Mouse (Mus musculus) thymus, adult 18-20 months (tissue): ENCODE data around the gene Slc44a1.

Experiments
- DNase-seq, 2 experiments: peaks; one replicate each; pipeline ENCODE4 v3.0.0; 2022; ENCODE audit warnings: mixed read lengths in 2 of 2

Gene Slc44a1

DNA sequence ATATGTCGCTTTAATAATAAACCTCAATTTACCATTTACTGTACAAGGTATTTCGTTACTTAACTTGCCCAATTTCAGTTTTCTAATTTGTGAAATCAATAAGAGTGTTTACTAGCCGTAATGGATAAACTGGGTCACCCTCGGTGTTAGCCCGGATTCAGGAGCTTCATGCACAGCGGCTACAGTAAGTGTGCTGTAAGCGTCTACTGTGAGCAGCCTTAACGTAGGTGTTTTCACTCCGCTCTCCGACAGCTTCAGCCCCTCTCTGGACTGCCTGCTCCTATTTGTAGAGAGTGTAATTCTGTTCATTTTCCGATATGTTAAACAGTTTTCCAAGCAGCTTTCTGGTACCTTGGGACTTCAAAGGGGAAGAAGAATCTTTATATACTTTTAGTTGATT lies 99.7 kb downstream of the Slc44a1 start:
- DNase-seq = no peak

DNA sequence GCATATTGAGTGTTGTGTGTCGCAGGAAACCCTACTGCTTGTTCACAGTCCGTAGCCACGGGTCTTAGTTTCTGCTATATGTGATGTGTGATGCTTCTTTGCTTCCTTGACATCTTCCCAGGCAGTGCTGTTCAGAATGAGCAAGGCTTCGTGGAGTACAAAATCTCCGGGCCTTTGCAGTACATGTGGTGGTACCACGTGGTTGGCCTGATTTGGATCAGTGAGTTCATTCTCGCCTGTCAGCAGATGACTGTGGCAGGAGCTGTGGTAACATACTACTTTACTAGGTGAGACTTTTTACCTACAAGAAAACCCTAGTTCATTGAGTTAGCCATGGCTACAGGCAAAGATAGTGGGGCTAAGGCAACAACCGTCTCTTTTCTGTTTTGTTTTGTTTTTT lies 103.2 kb downstream of the Slc44a1 start:
- DNase-seq = no peak

DNA sequence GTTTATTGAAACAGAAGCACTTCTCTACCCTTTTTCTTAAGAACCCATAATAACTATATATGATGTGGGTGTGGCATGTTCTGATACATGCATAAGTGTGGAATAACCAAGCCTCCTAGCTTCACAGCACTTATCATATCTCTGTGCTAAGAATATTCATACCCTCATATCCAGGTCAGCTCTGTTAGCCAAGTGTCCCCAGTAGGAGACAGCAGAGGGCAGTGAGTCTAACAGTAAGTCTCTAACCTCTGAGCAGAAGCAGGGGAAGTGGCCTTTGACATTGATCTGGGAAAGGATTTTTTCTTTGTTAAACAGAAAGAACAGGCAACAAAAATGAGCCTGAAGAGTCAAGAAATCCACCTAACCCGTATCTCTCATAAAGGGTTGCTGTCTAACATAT lies 104.7 kb downstream of the Slc44a1 start:
- no peak for DNase-seq

DNA sequence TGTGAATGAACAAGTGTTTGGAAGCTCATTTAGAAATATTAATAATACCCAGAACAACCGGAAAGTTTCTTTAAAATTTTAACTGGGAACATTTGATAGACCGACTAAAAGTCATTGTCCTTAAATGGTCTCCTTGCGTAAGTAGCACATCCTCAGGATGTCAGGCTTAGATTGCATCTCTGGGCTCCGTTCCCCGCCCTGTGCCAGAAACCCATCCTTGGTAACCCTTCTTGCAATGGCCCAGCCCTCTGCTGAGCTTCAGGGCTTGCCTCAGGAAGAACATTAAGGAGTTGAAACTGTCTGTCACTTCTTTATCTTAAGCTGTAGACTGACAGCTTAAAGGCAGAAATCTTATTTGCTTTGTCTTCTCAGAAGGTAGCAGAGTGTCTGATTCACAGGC lies 107.2 kb downstream of the Slc44a1 start:
- DNase-seq = no peak

DNA sequence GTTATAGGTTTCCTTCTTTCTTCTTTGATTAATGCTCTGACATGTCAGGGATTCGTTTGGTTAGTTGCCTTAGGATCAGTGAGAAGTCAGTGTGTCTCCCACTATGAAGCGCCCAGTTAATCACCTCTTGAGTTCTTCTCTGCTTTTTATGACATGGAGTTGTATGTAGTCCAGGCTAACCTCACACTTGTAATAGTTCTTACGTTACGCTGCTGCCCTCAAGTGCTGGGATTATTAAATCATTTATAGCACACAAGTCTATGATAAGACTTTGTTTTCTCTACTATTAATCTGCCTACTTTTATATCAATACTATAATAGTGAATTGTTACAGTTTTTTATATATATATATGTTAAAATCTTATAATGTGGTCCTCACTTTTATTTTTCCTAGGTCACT lies 109.2 kb downstream of the Slc44a1 start:
- no peak for DNase-seq

DNA sequence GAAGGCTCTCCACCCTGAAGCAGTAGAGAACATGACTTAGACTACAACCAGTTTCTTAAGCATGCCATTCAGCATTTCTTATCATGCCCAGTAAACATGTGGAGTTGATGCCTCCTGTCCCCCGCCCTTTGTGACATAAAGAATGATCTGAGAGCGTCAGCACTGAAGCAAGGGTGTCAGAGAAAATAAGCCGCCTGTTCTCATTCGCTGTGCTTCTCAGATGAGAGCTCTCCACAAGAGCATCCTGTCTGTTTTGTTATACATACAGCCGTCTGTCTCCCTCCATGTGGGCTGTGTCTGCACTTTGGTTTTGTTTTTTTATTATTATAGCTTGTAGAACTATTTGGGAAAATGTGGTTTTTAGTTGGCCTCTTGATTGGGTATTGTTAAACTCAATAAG lies 124.4 kb downstream of the Slc44a1 start:
- DNase-seq = no peak

DNA sequence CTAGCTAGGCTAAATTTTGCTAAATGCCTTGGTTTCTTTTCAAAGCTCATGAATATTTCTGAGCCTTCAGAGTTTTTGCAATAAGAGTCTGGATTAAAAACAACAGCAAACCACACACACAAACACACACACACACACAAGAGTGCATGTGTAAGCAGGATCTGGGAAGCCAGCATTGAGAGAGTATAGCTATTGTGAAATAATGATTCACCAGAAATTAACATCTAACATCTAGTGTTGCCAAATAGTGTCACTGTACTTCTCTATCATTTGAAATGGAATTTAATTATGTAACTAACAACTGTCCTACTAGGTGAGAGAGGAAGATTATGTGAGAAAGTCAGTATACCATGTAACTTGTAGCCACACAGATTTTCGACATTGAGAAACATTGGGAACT lies 126.9 kb downstream of the Slc44a1 start:
- no peak for DNase-seq

DNA sequence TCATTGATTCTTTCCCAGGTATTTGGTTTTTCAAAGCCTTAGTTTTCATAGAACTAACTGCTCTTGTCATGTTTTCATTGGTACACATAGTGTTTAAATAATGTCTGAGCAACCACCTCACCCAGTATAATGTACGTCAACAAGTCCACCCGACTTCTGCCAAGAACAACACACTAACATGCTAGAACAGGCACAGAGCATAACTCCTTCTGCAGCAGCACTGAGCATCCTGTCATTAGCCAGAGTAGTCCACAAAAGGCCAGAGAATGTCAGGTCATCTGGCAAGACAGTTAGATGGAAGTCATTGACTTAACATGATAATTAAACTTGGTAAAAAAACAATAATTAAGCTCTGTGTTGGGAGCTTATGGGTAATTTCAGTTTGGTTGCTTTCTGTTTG lies 135.3 kb downstream of the Slc44a1 start:
- no peak for DNase-seq

DNA sequence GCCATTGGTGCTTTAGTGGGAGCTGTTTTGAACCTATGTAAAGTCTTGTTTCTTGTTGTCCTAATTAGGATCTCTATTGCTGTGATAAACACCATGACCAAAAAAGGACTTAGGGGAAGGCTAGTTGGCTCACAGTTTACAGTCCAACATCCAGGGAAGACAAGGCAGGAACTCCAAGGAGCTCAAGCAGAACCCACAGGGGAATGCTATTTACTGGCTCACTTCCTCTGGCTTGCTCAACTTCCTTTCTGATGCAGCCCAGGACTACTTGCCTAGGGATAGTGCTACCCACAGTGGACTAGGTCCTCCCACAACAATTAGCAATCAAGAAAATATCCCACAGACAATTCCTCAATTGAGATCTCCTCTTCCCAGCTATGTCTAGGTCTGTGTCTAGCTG lies 147.5 kb downstream of the Slc44a1 start:
- DNase-seq = no peak

DNA sequence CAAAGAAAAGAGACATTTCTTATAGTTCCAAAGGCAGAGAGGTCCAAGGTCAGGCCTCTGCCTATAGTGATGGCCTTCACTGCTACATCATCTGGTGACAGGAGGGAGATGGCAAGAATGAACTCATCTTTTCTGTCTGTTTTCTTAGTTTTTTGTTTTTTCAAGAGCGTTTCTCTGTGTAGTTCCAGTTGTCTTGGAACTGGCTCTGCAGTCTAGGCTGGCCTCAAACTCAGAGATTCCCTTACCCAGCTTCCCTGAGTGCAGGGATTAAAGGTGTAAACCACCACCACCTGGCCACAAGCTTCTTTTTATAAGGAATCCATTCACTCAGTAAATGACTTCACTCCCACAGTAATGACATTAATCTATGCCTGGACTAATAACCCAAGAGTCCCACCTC lies 148.7 kb downstream of the Slc44a1 start:
- DNase-seq = no peak

DNA sequence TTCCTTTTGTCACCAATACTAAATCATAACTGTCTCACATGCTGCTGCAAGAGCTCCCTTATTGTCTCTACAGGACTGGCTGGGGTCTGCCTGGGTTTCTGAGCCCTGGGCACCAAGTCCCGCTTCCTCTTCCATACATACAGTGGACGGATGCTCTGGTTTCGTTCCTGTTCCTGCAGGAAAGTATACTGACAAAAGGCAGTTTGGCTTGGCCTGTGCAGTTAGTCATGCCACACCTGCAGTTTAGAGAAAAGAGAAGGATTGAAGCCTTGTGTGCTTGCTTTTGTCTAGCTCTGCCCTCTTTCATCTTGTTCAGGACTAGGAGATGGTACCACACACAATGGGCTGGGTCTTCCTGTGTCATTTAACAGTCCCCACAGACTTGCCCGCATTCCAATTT lies 149.3 kb downstream of the Slc44a1 start:
- DNase-seq = no peak

DNA sequence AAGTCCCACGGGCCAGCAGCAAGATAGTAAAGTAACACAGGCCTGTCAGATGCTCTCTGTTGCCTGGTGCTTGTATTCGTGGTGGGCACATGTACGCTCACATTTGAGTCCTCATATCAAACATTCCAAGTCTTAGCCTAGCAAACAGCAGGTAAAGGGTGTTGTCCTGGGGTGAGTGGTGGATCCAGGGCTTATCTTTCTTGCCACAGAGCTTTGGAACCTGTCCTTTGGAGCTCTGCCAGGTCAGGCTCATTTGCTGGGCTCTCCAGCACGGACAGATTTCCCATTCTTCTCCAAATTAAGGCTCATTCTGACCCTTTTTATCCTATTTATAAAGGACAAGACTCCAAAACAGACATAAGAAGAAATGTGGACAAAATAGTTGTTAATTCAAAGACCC lies 149.9 kb downstream of the Slc44a1 start:
- DNase-seq = no peak

DNA sequence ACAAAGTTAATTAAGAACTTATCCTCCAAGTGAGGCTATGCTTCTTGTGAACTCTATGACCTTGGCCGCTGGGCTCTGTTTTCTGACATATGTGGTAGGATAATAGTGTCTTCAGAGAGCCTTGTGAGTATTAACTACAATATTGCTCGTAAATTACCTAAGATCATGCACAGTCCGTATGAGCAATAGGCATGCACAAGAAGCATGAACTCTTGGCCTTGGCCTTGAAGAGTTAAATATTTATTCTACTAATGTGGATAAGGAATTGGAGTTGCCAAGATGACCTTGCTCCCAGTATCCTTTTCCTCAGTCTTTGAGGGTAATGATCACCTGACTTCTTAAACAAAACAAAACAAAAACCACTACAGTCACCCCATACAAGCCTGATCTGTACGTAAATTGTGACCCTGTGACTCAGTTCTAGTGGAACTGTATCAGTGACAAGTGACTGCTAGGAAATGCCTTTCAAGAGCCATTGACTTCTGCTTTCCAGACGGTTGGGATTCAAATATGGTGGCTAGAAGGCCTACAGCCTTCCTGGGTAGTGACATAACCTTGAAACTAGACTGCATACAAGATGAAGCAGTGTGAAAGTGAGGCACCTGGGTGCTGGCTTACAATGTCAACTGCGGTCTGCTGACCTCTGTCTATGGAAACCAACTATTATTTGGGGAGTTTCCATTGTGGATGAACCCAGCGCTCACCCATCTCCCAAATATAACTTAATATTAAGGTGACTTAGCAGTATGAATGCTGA lies 150.7 kb downstream of the Slc44a1 start:
- DNase-seq = no peak

DNA sequence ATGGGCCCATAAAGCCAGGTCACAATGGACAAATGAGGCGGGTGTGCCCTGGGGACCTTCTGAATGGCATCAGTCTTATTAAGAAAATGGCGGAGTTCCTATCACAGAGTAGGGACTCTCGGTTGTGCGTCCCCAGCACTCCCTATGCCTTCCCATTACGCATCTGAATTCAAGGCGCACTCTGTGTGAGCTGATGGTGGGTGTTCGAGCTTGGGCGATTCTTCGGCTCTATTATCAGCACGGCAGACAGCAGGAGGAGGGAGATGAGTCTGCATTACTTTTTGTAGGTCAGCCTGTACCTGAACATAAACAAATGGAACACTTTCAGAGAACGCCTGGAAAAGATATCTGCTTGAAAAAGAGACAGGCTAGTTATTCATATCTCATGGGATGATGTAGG lies 151.3 kb downstream of the Slc44a1 start:
- DNase-seq = no peak

DNA sequence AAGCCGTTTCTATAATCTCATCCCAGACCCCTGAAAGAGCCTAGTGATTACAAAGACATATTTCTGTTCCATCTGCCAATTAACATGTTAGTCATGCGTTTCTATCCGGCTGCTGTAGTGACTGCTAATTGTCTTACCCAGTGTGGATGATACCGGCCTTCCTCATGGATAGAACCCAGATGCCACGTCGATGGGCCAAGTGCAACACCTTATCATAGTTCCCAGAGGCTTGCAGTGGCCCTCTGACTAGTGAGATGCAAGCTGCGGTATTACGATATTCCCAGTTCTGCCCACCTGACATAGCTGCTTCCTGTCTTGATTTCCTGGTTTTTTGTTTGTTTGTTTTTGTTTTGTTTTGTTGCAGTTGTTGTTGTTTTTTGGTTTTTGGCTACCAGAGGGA lies 151.7 kb downstream of the Slc44a1 start:
- DNase-seq = no peak

DNA sequence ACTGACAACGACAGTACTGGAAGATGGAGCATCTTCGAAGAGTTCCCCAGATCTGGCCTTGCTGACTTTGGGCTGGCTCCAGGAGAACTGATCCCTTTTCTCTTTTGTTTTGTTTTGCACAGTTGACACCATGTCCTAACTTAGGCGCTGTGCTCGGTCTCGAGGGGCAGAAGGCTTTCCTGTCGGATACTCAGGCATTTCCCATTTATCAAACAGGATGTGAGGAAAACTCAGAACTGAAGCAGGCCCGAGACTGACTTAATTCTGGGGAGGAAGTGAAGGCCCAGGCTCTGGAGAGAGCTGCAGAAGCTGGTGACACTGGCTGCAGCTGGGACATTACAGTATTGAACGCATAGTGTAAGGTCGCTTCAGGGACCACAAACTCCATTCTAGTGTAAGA lies 152.2 kb downstream of the Slc44a1 start:
- DNase-seq = no peak

DNA sequence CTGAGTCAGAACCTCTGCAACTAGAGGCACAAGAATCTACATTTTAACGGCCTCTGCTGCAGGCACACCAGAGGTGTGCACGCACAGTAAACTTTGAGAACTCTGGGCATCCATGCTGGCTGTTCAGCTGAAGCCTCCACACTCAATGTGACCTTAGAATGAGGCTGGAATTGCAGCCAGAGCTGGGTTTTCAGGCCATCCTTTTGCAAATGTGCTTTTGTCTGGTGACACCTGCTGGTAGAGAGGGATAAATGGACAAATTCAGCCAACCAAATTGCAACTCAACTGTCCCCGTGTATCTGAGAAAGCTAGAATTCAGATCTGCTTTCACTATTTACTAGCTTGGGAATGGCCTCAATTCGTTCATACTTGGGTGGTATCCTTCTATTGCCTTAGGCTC lies 154.0 kb downstream of the Slc44a1 start:
- DNase-seq = no peak

DNA sequence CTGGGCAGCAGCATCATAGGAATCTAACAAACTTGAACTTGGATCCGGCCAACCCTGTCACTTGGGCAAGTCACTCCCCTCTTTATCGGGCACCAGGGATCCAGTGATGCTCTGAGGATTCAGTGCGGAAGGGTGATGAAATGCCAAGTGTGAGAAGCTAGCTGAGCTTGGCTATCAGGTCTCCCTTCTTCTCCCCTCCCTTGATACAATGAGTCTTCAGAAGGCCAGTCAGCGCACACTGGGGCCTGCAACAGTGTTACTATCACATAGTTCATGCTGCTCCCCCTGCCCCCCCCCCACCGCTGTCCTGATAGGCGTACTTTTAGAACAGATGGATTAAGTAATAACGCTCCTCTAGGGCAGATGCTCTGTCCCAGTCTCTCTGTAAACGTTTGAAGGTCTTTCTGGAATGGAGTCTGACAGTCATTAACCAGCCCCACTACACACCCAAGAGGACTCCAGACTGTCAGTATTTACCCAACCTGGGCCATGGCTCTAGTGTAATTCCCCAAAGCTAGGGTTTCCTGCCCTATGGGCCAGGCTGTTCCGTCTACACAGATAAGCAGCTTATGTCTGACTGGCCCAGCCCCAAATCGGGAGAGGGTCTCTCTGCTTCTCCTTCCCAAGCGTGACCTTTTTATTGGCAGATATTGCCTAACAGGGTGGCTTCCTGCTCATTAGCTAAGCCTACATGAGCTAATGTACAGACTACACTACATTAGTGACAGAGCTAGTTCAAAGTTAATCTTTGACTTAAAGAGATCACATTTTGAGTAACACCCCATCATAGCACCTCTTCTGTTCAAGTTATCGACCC lies 155.2 kb downstream of the Slc44a1 start:
- no peak for DNase-seq

DNA sequence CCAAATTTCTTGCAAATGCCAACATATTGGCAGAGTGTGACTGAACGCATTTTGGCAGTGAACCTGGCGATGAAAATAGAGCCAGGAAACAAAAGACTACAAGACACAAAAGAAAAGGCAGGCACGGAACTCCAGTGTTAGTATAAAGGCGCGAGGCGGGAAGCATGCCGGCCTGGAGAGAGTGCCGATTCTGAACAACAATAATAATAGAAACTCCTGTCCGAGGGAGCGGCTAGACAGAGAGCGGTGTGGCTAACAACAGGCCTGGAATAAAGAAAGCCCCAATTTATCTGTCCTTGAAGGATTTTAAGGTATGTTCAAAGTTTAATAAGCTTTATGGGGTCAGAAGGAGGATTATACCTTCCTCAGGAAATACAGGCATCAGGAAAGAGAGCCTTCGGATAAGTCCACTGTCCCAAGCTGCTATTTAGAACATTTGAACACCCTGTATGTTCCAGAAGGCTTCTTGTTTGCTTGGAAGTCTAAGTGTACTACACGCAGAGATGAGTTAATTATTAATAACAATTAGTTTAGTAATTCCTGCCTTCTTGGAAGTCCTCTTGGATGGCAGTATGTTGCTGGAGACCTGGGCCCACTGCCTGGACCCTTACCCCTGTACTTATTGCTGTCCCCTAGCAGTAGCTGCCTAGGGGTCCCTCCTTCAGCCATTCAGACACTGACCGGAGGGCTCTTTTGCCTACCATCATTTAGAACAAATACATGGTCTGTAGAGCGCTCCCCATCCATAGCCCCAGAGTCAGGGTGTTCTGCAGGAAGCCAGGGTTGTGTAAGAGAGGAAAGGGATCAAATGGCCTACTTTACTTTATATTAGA lies 156.1 kb downstream of the Slc44a1 start:
- no peak for DNase-seq

DNA sequence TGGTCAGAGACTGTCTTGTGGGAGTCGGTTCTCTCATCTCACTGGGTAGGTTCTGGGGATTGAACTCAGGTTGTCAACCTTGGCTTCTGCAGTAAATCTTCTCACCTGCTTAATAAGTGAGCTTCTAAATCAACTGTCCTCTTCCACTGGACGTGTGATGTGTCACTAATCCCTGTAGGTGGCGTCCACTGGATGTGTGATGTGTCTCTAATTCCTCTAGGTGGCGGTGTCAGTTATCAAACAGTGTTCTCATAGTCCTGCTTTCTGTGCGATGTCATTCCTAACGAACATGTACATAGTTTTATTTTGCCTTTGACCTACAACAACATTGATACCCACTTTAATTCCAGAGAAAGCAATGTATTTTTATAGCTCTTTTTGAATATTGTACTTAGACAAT lies 160.2 kb downstream of the Slc44a1 start:
- no peak for DNase-seq

DNA sequence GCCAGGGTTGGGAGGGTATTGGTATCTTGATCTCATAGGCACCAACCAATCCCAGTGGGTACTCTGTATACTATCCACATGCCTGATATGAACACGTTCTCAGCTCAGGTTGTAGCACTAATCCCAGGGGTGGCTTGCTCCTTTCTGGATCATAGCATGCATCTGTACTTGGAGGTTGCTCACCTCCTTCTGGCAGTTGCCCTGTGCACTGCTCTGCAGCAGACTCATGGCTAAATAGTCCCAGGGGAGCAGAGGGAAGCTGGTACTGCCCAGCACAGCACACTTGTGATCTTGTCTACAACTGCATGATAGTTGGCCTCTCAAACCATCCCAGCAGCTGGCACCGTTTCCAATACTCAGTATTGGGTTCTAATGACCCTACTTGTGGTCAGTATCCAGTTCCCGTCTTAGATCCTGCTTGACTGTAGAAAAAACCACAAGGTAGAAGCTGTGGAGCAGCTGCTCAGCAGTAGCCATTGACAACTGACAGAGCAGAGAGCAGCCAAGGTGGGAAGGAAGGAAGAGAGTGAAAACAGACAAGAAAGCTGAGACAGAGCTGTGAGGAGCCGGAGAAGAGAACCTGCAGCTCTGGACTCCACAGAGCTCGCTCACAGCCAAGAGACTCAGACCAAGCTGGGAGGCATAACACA lies 174.5 kb downstream of the Slc44a1 start:
- no peak for DNase-seq

DNA sequence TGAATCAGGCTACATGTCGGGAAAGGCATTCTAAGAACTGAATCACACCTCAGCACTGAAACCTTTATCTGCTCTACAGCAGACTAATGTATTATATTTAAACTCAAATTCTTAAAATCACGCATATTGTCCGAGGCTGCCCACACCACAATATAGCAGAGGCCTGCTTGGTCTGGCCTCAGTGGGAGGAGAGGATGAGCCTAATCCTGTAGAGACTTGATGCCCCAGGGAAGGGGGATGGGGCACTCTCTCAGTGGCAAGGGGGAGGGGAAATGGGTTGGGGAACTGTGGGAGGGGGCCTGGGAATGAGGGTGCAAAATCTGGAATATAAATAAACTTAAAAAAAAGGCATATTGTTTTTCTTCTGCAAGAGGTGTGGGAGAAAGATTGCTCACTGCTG lies 177.8 kb downstream of the Slc44a1 start:
- no peak for DNase-seq

DNA sequence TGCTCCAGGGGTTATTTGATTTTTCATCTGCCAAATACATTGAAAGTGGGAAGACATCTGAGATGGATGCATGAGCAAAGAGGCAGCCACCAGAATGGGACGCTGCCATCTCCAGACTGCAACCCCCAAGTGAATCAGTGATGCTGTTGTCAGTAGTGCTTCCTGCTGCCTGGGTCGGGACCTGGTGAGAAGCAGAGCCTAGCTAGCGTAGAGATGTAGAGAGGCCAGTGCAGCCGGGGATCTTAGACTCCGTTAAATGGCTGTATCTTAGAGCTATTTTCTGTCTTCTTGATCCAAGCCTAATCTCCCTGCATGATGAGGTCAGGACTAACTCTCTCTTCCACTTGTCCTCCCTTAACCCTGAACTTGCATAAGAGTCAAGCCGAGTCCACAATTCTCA lies 179.9 kb downstream of the Slc44a1 start:
- DNase-seq = no peak
